Mouse (Mus musculus) liver, adult 2 months (tissue): ENCODE measurements around the gene Elobl.

Source experiments
- CTCF ChIP-seq: fragments of 200-500 bp; IDR thresholded peaks from 2 replicates; pipeline ENCODE4 v1.5.1; 2011; ENCODE audit warnings: low read depth, low read length, control low read depth
- POLR2A ChIP-seq: fragments of 200-500 bp; IDR thresholded peaks from 2 replicates; pipeline ENCODE4 v1.6.1; 2011; ENCODE audit warnings: low read length, control low read depth; ENCODE audit not compliant: insufficient read depth; ENCODE audit errors: extremely low read depth

DNA sequence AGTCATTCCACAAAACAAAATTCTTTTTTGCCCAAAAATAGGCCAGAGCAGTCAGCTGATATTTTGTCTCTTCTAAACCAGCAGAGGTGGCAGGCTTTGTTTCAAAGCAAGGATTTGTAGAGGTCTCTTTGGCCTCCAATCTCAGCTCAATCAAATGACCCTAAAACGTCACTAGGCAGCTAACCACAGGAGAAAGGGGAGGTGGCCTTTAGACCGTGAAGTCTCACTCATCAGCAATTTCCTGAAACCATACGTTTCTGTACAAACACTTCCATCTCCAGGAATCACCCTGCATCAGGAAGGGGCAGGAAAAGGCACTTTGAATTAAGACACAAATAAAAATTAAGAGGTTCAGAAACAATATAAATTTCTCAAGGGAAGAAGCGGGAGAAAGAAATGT, 11.9 kb downstream of the Elobl start:
- TF ChIP-seq CTCF (no peak), POLR2A (no peak)
